Mouse (Mus musculus): ENCODE measurements around the gene Cfb.
A peak's percentile ranks its signal among the peaks of the same experiment; 100 is the strongest.
"Not testable (repeated sequence)": the region's sequence is repeated elsewhere in the genome, so short reads cannot be mapped to it uniquely, and the experiment has no call there.

Cfb gene

DNA sequence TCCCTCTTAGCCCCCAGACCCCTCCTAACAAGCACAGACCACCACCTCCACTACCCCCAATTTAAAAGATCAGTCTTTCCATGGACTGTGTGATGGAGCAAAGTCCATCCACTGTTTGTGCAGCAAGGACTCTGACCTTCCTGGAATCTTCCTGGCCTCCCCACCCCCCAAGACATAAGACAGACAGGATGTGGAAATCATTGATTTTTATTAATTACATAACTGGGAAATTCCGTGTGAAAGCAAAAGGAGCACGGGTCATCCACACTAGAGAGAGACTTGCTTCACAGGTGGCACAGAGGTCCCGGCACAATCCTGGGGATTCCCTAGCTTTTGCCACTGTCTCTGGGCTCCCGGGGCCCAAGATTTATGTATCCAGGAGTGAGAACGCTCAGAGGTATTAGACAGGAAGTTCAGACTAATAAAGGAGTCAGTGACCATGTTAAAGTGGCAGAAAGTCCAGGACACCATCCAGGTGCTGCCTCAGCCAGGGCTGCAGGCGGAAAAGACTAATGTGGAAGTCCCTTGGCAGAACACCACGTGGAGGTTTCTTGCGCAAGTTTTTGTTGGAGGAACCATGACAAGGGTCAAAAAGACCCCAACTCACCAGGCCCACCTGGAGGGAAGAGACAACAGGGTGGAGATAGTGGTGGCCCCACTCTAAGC is at the start of gene Cfb:
Gene Cfb (minus strand): TSS at position 103 of the 666 bp plus-strand sequence.
- no peak for DNase-seq

DNA sequence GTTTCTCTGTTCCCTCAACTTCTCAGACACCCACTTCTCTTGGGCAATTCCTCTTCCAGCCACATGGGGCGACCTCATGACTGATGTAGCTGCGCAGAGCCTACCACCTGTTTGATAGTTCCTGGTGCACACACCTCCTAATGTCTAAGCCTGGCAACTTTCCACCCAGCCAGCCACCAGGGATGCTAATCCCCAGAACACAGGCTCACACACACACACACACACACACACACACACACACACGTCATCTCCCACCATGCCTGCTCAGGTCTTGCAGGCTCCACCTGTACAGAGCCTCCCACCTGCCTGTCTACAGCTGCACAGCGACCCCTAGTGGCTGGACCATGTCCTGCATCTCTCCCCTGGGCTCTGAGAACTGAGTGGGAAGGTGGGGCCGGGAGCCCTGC is 49.6 kb upstream of the Cfb start:
- DNase-seq = peak; percentile 73

DNA sequence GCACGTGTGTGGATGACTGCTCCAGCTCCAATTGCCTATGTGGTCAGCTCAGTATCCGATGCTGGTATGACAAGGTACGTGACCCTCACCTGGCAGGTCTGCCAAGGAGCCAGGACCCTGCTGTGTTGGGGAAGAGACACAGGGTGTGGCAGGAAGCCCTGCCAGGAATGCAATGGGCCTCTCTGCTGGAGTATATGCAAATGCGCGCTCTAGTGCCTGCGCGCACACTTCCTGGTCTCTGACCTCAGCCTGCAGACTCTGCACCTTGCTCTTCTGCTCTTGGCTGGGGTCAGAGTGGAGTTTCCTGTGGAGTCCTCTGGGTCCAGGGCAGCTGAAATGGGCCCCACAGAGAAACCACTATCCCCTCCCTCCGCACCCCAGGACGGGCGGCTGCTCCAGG is 48.7 kb upstream of the Cfb start:
- no peak for DNase-seq

DNA sequence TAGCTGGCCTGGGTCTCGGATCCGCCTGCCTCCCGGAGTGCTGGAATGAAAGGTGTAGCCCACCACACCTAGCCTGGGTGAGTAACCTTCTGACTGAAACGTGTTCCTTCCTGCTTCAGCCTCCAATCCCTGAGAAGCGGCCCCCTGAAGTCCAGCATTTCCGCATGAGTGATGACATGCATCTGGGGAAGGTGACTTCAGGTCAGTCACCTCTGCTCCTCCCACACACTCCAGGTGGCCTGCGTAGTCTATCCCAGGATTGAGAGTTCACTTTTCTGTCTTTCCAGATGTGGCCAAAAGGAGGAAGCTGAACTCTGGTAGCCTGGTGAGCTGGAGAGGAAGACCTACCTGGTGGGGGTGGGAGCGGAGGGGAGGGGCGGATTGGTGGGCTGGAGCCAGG is 40.6 kb upstream of the Cfb start:
- no peak for DNase-seq

DNA sequence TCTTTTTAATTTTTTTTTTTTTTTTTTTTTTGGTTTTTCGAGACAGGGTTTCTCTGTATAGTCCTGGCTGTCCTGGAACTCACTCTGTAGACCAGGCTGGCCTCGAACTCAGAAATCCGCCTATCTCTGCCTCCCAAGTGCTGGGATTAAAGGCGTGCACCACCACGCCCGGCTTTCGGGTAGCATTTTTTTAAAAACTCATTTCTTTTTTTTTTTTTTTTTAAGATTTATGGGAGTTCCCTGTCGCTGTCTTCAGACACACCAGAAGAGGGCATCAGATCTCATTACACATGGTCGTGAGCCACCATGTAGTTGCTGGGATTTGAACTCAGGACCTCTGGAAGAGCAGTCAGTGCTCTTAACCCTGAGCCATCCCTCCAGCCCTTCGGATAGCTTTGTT is 39.6 kb upstream of the Cfb start:
- not testable (repeated sequence) for DNase-seq

DNA sequence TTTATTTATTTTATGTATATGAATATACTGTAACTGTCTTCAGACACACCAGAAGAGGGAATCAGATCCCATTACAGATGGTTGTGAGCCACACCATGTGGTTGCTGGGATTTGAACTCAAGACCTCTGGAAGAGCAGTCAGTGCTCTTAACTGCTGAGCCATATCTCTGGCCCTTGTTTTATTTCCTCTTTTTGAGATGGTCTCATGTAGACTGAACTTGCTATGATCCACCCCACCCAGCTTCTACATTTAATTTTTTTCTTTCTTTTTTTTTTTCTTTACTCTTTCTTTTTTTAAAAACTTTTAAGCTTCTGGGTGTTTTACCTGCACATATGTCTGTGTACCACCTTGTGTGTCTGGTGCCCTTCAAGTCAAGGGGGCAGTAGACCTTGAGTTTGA is 38.5 kb upstream of the Cfb start:
- not testable (repeated sequence) for DNase-seq

DNA sequence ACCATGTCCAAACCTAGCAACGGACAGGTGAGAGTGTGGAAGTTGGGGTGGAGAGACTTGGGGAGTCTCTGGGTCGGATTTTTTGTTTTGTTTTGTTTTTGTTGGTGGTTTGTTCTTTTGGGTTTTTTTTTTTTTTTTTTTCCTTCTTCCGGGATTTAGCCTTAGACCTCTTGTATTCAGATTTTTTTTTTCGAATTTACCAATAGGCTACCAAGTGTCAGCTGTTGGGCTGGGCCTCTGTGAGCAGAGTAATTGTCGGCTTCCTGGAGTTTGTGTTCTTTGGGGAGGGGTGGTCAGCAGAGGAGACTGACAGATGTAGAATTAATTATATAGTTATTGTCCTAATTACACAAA is 37.5 kb upstream of the Cfb start:
- DNase-seq = peak; percentile 30

DNA sequence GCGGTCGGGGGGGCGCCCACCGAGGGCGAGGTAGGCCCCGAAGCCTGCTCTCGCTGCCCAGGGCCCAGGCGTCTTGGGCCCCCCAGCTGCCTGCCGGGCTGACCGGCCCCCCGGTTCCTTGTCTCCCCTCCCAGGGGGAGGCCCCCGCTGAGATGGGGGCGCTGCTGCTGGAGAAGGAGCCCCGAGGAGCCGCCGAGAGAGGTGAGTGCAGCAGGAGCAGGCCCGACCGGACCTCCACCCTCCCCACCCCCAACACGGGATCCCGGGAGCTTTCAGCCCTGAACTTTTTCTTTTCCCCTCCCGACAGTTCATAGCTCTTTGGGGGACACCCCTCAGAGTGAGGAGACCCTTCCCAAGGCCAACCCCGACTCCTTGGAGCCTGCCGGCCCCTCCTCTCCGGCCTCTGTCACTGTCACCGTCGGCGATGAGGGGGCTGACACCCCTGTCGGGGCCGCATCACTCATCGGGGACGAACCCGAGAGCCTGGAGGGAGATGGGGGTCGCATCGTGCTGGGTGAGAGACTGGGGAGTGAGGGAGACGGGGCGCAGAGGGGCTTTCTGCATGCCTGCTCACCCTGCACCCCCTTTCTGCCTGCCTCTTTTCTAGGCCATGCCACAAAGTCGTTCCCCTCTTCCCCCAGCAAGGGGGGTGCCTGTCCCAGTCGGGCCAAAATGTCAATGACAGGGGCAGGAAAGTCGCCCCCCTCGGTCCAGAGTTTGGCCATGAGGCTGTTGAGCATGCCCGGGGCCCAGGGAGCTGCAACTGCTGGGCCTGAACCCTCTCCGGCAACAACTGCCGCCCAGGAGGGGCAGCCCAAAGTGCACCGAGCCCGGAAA is 37.0 kb upstream of the Cfb start:
- DNase-seq = peak; percentile 47

DNA sequence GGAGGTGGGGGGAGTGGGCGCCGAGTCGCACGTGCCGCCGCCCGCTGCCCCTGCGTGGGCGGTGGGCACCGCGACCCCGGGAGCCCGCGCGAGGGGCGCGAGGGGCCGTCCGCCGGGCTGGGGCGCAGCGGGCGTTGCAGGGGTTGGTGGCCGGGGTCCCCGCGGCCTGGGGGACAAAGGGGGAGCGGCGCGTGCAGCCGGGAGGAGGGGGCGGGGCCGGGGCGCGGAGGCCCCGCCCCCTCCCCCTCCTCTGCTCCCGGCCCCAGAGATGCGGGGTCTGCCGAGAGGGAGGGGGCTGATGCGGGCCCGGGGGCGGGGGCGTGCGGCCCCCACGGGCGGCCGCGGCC is 36.4 kb upstream of the Cfb start:
- peak; percentile 77 for DNase-seq

DNA sequence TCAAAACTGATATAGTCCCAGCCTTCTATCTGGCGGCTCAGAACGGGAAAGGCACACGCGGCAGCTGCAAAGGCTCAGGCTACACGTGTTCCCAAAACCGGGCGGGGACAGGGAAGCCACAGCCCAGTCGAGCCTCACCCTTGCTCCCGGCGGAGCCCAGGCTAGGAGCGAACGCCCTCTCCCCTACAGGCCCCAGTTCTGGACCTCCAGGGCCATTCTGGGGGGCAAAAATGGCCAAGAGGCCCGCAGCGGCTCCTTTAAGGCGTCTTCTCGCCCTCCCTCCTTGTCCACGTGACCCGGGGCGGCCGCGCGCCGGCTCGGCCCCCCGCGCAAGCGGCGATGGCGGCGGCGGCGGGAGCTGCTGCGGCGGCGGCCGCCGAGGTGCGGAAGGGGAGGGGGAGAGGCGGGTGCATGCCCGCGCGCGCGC is 35.9 kb upstream of the Cfb start, which contains the start of the genes C2 and Ehmt2:
Gene C2 (minus strand): TSS at position 106 of the 427 bp plus-strand sequence.
Gene Ehmt2 (plus strand): TSS at position 310 of the 427 bp plus-strand sequence.
- peak; percentile 91 for DNase-seq

DNA sequence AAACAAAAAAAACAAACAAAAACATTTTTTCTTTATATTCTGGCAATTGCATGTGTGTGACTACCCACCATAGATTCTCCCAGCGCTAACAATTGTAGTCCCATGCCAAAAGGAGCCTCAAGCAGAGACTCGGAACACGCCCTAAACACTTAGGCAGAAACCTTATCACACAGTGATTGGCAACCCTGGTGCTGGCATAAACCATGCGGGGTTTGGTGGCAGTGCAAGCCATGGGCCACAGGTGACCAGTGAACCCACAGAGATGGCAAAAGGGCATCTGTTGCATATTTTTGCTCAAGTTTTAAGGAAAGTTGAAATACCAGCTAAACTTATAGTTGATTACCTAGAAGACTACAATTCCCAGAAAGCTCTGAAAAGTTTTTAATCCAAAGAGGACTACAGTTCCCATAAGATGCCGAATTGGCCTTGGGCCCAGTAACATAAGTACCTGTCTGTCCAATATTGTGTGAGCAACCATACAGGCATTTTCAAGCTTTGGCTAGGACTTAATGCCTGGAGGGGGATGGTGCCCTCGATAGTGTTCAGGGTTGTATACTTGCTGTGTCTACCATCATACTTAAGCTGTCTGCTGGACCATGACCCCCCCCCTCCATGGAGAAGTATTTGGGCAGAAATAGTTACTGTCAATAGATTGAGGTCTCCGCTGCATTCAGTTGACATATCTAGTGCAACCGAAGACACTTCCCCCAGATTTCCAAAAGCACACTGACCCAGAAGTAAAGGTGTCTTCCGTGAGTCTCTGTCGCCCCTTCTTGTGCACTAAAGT is 35.2 kb upstream of the Cfb start:
- DNase-seq = peak; percentile 36

DNA sequence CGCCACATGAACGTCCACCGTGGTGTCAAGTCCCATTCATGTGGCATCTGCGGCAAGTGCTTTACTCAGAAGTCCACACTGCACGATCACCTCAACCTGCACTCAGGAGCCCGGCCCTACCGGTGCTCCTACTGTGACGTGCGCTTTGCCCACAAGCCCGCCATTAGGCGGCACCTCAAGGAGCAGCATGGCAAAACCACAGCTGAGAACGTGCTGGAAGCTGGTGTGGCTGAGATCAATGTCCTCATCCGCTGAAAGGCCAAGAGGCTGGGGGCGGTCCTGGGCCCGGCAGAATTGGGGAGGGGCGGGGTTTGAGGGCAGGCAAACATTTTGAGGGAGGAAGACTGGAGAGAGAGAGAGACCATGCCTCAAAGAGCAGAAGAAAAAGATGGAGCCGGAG is 34.0 kb upstream of the Cfb start:
- DNase-seq = no peak

DNA sequence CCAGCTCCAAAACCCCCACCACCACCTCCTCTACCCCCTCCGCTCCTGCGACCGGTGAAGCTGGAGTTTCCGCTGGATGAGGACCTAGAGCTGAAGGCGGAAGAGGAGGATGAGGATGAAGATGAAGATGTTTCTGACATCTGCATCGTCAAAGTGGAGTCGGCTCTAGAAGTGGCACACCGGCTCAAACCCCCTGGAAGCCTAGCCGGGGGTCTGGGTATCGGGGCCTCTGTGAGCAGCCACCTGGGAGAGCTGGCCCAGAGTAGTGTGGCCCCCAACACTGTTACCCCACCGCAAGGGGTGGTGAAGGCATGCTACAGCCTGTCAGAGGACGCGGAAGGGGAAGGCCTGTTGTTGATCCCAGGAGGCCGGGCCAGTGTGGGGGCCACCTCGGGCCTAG is 33.4 kb upstream of the Cfb start:
- no peak for DNase-seq

DNA sequence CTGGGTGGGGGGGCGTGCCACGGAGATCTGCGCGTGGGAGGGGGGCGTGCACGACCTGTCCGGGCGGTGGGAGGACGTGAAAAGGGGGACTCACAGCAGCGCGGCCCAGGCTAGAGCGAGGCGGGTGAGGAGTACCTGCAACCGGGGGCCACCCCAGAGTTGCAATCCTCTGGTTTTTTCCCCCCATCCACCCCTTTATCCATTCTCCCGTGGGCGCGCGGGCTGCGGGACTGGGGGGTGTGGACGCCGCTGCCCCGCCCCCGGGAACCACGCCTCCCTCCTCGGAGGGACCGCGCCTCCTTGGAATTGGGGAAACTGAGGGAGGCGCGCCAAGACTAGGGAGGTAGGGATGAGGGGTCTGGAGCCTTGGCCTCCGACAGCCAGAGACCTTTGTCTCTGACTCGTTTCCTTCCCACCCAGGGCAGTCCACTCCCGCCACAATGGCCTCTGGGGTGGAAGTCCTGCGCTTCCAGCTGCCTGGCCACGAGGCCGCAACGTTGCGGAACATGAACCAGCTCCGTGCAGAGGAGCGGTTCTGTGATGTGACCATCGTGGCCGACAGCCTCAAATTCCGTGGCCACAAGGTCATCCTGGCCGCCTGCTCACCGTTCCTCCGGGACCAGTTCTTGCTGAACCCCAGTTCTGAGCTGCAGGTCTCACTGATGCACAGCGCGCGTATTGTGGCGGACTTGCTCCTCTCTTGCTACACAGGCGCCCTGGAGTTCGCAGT is 32.6 kb upstream of the Cfb start:
- peak; percentile 63 for DNase-seq

DNA sequence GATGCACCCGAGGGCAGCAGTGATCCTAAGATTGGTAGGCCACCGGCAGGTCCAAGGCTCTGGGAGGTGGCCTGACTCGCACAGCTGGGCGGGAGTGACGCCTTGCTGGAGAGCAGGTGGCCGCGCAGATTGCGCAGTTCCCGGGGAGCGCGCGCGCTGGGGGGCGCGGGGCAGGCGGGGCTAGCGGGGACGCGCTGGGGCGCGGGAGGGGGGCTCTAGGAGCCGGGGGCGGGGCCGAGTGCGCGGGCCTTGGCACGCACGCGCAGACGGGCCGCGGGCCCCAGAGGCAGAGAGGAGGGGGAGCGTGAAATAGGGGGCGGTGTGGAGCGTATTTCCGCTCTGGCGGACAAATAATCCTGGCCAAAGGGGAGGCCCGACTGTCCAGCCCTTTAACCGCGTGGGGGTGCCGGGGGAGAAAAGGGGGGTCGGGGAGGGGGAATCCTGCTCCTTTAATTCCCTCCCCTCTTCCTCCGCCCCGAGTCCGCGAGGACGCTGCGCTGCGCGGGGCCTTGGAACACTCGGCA is 31.8 kb upstream of the Cfb start:
- DNase-seq = peak; percentile 98

DNA sequence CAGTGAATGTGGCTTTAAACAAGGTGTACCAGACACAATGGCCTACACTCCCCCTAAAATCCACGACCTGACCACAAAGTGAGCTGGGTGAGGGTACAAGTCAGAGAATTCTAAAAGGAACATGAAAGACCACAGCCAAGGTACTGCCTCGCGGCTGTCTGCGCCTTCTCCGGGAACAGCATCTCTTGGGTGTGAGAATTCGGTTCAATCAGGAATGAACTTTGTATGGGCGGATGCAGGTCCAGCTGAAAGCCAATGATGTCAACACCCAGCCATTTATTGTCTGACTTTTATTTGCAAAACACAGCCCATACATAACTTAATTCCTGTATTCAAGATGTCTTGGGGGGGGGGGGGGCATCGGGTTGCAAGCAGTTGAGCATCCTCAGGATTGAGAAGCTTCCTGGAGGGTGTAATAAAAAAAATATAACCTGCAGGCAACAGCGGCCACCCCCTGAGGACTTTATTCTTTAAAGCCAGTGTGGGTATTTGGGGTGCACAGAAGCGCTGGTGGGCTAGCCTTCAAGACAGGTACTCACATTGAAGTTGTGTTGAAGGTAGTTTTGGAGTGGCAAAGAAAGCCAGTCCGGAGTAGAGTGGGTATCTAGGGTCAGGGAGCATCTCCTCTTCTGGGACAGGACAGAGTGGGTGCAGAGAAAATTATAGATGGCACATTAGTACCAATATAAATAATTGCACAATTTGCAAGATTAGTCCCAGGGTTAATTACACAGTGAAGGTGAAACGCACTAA is 30.9 kb upstream of the Cfb start:
- no peak for DNase-seq

DNA sequence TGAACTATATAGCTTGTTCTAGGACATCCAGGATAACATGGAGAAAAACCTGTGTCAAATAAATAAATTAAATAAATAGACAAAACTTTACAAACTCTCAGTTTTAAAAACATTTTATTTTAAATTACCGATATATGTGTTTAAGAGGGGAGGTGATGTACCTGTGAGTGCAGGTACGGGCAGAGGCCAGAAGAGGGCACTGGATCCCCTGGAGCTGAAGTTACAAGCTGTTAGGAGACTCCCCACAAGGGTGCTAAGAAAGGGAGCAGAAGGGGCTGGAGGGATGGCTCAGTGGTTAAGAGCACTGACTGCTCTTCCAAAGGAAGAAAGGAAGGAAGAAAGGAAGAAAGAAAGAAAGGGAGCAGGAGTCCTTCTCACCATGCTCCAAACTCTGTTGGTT is 29.1 kb upstream of the Cfb start:
- no peak for DNase-seq

DNA sequence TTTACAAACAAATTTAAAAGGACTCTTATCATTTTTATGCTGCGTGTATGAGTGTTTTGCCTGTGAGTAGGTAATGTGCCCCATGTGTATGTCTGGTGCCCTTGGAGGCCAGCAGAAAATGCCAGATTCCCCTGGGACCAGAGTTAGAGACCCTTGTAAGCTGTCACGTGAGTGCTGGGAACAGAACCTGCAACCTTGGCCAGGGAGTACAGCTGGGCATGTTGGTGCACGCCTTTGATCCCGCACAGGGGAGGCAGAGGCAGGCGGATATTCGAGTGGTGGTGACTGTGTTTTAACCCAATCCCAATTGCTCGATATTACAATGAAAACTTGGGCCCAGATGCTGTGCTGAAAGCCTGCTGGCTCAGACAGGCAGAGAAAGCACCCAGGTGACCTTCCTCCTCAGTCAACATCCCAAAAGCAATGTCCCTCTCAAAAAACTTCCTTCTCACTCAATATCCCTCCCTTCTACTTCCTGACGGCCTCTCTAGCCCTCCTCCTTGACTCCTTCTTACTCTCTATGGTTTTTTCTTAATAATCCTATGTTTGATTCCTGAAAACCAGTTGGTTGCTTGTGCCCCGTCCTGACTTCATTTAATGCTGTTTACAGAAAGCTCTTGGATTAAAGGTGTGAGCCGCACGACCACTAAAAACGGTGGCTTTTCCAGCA is 27.9 kb upstream of the Cfb start:
- DNase-seq = no peak

DNA sequence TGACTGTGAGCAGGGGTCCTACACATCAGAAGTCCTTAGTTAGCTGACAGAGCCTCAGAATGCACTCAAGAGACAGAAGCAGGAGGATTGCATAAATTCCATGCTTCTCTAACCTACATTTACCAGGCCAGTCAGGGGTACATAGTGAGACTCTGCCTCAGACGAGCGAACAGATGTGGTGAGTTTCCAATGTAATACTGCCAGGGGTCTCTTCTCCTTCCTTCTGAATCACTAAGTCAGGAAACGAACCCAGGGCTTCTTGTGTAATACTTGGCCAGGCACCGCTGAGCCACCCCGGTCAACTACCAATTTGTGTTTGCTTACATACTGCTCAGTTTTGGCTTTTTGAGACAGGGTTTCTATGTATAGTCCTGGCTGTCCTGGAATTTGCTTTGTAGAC is 25.6 kb upstream of the Cfb start:
- no peak for DNase-seq

DNA sequence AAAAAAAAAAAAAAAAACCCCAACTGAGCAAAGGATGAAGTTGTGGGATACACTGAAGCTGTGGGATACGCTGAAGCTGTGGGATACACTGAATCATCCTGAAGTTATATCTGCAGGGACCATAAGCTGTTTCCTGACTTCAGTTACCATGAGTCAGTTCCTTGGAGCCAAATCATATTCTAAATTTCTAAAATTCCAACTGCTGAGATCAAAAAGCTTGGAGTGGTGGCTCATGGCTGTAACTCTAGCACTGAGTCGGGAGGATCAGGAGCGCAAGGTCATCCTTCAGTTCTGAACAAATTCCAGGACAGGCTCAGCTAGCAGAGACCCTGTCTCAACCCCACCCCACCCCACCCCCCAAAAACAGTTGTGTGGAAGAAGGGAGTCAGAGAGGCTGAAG is 23.3 kb upstream of the Cfb start:
- DNase-seq = no peak

DNA sequence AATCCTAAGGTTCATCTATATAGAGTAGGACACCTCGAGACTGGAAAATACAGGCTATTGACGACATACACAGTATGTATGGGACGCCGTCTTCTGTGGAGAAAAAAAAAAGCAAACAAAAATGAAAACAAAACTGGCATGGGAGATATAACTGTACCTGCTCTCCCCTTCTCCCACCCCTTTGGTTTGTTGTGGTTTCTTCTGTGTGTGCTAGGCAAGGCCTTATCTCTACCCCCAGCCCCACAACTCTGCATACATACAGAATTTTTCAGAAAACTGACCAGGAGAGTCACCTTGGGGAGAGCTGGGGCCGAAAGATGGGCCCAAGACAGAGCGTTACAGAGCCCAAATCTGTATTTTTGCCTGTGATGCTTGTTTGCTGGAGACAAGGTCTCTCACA is 22.4 kb upstream of the Cfb start:
- DNase-seq = no peak

All from embryo, embryonic 11 days (tissue).